Mouse (Mus musculus) embryo, embryonic 11 days (tissue): ENCODE measurements around the gene Igsf11.

Source experiments
- DNase-seq: peaks from one replicate; pipeline ENCODE4 v3.0.0-alpha.2; 2015

Igsf11 gene

GRCm38 (mm10) chr16:38892371-38892770, at the start of gene Igsf11:
TSS of gene Igsf11 (plus strand) at chr16:38892671.
- no peak for DNase-seq

GRCm38 (mm10) chr16:38858120-38858749, 34.2 kb upstream of the Igsf11 start:
- DNase-seq: peak; percentile 74

- no peak for DNase-seq
Measured at GRCm38 (mm10) chr16:38860548-38860947, 31.9 kb upstream of the Igsf11 start.

DNA sequence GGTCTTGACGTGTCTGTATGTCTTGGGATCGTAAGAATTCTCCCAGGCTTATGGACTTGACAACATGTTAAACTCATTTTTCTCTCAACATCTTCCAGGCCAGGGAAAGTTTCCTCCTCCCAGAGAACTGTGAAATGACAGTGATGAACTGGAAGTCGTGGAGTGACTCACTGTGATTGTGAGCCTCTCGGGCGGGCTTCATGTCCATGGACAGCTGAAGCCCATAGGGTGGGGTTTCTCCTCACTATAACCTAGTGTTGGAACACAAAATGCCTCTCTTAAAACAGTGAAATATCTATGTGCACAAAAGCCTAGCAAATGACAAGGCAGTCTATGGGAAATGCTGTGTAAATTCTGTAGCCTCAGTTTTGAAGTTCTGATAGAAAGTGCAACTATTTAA, 28.1 kb upstream of the Igsf11 start:
- DNase-seq: no peak

DNA sequence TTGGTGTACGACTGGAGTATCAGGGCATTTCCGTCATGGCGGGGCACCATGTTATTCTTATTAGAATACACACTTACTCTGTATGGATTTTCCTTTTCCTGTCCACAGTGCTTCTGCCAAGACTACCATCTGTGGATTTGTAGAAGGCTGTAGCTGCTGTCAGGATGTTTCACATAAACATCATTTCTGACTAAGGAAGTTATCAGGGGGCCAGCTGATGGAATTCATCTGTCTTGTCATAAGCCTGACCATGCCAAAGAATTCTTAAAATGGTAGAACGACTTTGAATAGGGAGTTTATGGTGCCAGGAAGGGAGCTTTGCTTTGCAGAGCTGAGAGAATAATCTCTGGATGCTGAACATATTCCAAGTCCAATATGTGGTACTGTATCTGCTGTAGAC, 19.2 kb upstream of the Igsf11 start:
- DNase-seq: no peak

DNA sequence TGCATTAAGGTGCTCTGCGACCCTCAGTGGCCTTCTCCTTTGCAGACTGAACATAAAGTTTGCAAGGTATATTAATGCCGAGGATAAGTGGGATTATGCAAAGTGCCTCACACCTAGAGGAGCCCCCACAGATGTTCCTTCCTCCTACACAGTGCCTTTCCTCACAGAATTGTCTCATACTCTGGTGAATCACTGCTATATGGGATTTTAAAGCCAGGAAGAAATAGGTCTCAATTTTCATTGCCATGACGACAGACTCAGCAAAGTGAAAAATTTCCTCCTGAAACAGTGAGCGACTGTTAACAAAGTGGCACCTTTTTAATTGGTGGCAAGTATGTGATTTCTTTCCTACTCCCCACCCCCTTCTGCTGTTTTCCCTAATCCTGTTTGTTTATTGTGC, 18.0 kb upstream of the Igsf11 start:
- no peak for DNase-seq

GRCm38 (mm10) chr16:38898816-38899425, 6.5 kb downstream of the Igsf11 start:
- no peak for DNase-seq

DNA sequence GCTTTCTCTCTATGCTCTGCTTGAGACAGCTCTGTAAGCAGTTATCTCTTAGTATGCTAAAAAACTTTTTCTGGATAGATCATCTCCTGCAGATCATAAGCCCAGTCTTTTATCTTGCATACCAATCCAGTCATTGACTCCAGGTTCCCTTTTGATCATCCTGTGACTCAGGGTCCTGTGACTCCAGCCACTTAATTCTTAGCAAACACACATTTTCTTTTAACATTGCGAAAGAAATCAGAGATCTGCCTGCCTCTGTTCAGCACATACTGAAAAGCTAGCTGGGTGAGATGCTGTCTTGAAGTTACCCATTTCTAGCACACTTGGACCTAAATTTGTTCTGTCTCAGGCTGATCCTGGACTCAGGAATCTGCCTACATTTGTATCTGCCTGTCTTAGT, 7.6 kb downstream of the Igsf11 start:
- no peak for DNase-seq

DNA sequence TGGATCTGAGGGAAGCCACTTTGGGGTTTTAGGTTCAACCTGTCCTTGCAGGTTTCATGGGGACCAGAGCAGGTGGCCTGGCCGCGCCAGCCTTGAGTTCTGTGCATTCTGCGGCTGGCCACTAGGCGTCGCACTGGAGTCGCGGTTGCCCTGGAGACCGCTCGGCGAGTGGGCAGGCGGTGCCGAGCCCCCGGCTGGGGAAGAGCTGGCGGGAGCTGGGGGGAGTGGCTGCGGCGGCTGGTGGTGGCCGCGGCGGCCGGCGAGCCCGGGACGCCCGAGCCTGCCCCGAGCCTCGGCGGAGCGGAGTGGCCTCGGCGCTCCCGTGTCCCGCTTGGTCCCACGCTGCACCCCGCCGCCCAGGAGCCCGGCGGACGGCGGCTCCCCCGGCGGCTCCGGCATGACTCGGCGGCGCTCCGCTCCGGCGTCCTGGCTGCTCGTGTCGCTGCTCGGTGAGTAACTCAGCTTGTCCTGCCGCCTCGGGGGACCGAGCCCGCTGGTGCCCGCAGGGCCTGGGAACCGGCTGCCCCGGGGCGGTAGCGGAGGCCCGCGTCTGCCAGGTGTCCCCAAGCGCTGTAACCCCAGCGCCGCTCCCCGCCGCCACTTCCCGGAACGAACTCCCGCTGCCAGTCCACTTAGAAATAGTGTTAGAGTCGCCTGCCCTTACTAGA, 9.8 kb downstream of the Igsf11 start:
- peak; percentile 94 for DNase-seq

DNA sequence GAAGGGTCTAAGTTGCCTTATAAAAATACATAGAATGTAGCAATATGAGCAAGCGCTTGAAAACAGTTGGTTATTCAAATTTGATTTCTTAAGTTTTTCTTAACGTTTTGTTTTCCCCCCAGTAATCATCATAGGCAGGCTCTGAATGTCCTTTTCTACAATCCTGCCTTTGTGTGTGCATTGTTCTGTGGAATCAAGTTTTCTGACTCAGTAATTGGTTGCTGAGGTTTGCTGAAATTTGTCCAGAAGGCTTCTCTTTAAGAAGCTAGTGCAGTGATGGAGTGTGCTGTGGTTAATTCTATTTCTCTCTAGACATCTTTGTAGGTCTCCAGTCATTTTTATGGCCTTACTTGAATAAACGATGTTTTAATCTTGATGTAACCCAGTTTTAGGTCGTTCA, 10.5 kb downstream of the Igsf11 start:
- DNase-seq: no peak

- no peak for DNase-seq
Measured at GRCm38 (mm10) chr16:38904202-38904601, 11.7 kb downstream of the Igsf11 start.

DNA sequence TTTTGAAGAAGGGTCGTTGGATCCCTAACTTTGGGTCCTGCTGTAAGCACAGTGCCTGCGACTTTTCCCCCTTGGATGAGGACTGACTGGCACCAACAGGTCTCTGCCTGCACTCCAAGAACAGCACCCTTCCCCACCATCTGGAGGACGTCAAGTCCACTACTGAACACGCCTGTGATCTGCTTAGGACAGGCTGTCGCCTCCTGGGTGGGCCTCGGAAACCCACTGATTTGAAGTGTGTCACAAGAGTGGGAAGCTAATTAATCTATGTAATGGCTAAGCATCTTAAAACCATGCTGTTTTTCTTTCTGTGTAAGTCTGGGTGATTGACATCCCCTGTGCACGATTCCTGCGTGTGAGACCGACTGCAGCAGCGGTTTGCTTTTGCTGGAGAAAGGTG, 13.4 kb downstream of the Igsf11 start:
- DNase-seq: no peak

DNA sequence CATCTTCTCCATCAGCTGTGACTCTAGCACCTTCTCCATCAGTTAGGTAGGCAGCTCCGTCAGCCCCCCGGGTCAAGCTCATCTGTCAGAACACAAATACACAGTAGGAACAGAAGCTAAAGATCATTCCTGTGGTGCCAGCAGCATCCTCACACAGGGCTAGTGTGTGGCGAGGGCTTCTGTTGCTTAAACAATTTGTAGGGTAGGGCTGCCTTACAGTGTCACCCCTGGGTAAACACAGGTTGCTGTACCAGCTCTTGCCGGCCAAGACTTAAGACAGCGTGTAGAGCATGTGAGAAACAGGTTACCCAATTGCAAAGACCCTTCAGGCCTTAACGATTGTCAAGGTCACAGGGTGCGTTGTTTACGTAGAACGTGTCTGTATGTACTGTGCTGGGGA, 15.8 kb downstream of the Igsf11 start:
- no peak for DNase-seq

DNA sequence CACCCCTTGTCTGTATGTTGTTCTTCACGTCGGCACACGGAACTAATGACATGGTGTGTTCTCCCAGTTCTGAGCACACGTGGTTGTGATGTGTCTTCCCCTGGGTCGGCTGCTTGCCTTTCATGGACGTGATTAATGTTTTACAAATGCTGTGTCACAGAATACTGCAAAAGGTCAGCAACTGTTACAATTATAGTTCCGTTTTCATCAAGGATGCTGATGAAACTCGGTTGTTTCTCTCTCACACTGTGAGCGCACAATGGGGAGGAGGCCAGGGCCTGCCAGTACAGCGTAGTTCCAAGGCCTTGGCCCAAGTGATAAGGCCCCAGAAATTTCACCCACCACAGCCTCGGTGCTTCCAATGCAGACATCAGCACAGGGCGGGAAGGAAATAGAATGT, 17.0 kb downstream of the Igsf11 start:
- DNase-seq: no peak

- DNase-seq: no peak
Measured at GRCm38 (mm10) chr16:38910088-38910487, 17.6 kb downstream of the Igsf11 start.

DNA sequence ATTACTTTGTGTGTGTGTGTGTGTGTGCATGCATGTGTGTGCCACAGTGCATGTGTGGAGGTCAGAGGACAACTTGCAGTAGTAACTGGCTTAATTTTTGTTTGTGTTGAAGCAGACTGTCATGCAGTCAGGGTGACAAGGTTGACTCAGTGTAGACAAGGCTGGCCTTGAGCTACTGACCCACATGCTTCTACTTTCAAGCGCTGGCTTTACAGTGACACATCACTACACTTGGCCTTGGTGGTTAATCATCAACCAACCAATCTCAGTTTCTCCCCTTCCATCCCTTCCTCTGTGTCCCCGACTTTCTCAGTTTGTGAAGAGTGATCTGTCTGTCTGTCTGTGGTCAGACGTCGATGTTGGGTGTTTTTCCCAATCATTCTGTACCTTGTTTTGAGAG, 23.0 kb downstream of the Igsf11 start:
- DNase-seq: no peak

DNA sequence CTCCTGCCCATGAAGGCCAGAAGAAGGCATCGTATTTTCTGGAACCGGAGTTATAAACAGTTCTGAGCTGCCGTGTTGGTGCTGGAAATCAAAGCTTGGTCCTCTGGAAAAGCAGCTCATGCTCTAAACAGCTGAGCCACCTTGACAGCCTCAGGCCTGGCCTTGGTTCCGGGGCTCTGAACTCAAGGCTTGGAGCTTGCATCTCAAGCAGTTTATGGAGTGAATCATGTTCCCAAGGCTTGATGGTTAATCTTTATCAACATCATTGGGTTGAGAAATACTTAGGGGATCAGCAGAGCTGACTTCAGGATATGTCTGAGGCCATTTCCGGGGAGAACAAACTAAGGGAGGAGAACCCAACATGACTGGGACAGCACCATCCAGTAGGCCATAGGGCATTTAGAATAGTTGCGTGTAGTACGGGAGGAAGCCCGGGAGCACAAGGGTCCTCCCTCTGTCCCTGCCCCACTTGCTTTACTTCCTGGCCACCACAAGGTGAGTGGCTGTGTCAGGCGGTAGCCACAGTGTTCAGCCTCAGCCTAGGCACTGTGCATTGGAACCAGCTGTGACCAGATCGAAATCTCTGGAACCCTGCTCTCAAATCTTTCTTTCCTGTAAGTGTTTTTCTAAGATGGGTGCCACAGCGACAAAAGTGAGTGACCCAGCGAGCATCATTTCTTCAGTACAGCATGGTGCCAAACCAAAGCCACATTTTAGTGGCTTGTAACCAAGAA, 23.7 kb downstream of the Igsf11 start:
- DNase-seq: no peak

- no peak for DNase-seq
Measured at GRCm38 (mm10) chr16:38916885-38917284, 24.4 kb downstream of the Igsf11 start.

GRCm38 (mm10) chr16:38918121-38918520, 25.6 kb downstream of the Igsf11 start:
- no peak for DNase-seq

DNA sequence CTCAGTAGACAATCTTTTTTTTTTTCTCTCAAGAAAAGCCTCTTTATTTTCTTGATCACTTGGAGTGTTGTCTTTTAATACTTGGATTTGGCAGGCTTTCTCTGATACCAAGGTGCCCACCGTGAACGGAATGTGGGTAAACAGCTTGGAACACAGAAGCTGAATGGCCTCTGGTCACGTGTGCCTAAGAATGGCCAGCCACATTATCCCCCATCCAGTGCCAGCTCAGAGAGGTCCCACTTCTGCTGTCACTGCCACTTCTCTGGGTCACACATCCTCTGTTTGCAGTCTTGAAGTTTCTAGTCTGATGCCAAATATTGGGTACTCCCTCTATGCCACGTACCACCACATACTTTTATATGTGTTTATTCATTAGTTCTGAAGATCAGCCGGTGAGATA, 28.0 kb downstream of the Igsf11 start:
- no peak for DNase-seq

GRCm38 (mm10) chr16:38924940-38925339, 32.5 kb downstream of the Igsf11 start:
- DNase-seq: no peak

- no peak for DNase-seq
Measured at GRCm38 (mm10) chr16:38928760-38929159, 36.3 kb downstream of the Igsf11 start.

GRCm38 (mm10) chr16:38931519-38931918, 39.0 kb downstream of the Igsf11 start:
- DNase-seq: no peak

- no peak for DNase-seq
Measured at GRCm38 (mm10) chr16:38940805-38941204, 48.3 kb downstream of the Igsf11 start.
